Mouse (Mus musculus) liver, postnatal 0 days (tissue): ENCODE data around the gene Chst2.

Experiments
- CTCF ChIP-seq: sonication (generic); IDR thresholded peaks from 2 replicates; pipeline ENCODE4 v1.5.1; 2016; ENCODE audit warnings: antibody characterized with exemption, low read depth
- EP300 ChIP-seq: IDR thresholded peaks from 2 replicates; pipeline ENCODE4 v1.6.1; 2016; ENCODE audit warnings: antibody characterized with exemption, low read depth, mild to moderate bottlenecking

- TF ChIP-seq EP300 (no peak), CTCF (no peak)
These were observed 29.7 kb upstream of the Chst2 start for GRCm38 (mm10) chr9:95436294-95436613.
